Mouse (Mus musculus): ENCODE data around the gene Fam71e2. TPM values are rescaled to one million over a fixed set of nuclear protein-coding genes. Genes with fewer than 3 reads are reported as not detected.

Fam71e2 gene
- polyA plus RNA-seq, 1 experiment from 2014 or later = not detected

Other genes with a start within 250 kb of the Fam71e2 start
- gene Tnni3, start 247.1 kb downstream of the Fam71e2 start, polyA plus RNA-seq (2015; fragmentation: Nextera tagmentation; extraction: Ambion mirVana) = 1.8 TPM in 2 replicates
- 2.2 and 2.4 TPM in 2 replicates for gene Dnaaf3, start 238.8 kb downstream of the Fam71e2 start, polyA plus RNA-seq (2015; fragmentation: Nextera tagmentation; extraction: Ambion mirVana)
- gene Syt5, start 223.8 kb downstream of the Fam71e2 start, polyA plus RNA-seq (2015; fragmentation: Nextera tagmentation; extraction: Ambion mirVana) = 185 and 186 TPM in 2 replicates
- 0.68 and 1.4 TPM in 2 replicates for gene Ptprh, start 167.3 kb downstream of the Fam71e2 start, polyA plus RNA-seq (2015; fragmentation: Nextera tagmentation; extraction: Ambion mirVana)
- 2.1 and 2.4 TPM in 2 replicates for gene Tmem86b, start 139.9 kb downstream of the Fam71e2 start, polyA plus RNA-seq (2015; fragmentation: Nextera tagmentation; extraction: Ambion mirVana)
- gene Ppp6r1, start 112.3 kb downstream of the Fam71e2 start, polyA plus RNA-seq (2015; fragmentation: Nextera tagmentation; extraction: Ambion mirVana) = 5.6 and 6.8 TPM in 2 replicates
- 169 and 181 TPM in 2 replicates for gene Hspbp1, start 86.2 kb downstream of the Fam71e2 start, polyA plus RNA-seq (2015; fragmentation: Nextera tagmentation; extraction: Ambion mirVana)
- gene Brsk1, start 80.7 kb downstream of the Fam71e2 start, polyA plus RNA-seq (2015; fragmentation: Nextera tagmentation; extraction: Ambion mirVana) = 7.5 and 7.8 TPM in 2 replicates
- gene Tmem150b, start 46.1 kb downstream of the Fam71e2 start, polyA plus RNA-seq (2015; fragmentation: Nextera tagmentation; extraction: Ambion mirVana) = 0.25 TPM in 1 of 2 replicates, not detected in the other
- gene Kmt5c, start 31.2 kb downstream of the Fam71e2 start, polyA plus RNA-seq (2015; fragmentation: Nextera tagmentation; extraction: Ambion mirVana) = 58.5 and 61.1 TPM in 2 replicates
- gene Cox6b2, start 18.2 kb downstream of the Fam71e2 start, polyA plus RNA-seq (2015; fragmentation: Nextera tagmentation; extraction: Ambion mirVana) = 19.3 and 21.3 TPM in 2 replicates
- 1.3 TPM in 2 replicates for gene Il11, start 11.6 kb upstream of the Fam71e2 start, polyA plus RNA-seq (2015; fragmentation: Nextera tagmentation; extraction: Ambion mirVana)
- 0.48 and 0.73 TPM in 2 replicates for gene Tmem190, start 11.6 kb upstream of the Fam71e2 start, polyA plus RNA-seq (2015; fragmentation: Nextera tagmentation; extraction: Ambion mirVana)
- 6.2 and 6.5 TPM in 2 replicates for gene Tmem238, start 18.4 kb upstream of the Fam71e2 start, polyA plus RNA-seq (2015; fragmentation: Nextera tagmentation; extraction: Ambion mirVana)
- 201 and 213 TPM in 2 replicates for gene Rpl28, start 21.6 kb upstream of the Fam71e2 start, polyA plus RNA-seq (2015; fragmentation: Nextera tagmentation; extraction: Ambion mirVana)
- gene Ube2s, start 41.3 kb upstream of the Fam71e2 start, polyA plus RNA-seq (2015; fragmentation: Nextera tagmentation; extraction: Ambion mirVana) = 226 and 253 TPM in 2 replicates
- gene Shisa7, start 73.4 kb upstream of the Fam71e2 start, polyA plus RNA-seq (2015; fragmentation: Nextera tagmentation; extraction: Ambion mirVana) = 14.0 and 14.6 TPM in 2 replicates
- gene Isoc2b, start 99.0 kb upstream of the Fam71e2 start, polyA plus RNA-seq (2015; fragmentation: Nextera tagmentation; extraction: Ambion mirVana) = 3.6 and 5.0 TPM in 2 replicates
- gene Isoc2a, start 105.9 kb upstream of the Fam71e2 start, polyA plus RNA-seq (2015; fragmentation: Nextera tagmentation; extraction: Ambion mirVana) = 0.46 and 0.57 TPM in 2 replicates
- gene Gm36210, start 135.2 kb upstream of the Fam71e2 start, polyA plus RNA-seq (2015; fragmentation: Nextera tagmentation; extraction: Ambion mirVana) = 0.32 and 0.38 TPM in 2 replicates
- gene Zfp628, start 143.9 kb upstream of the Fam71e2 start, polyA plus RNA-seq (2015; fragmentation: Nextera tagmentation; extraction: Ambion mirVana) = 3.1 and 3.6 TPM in 2 replicates
- 48.2 and 49.4 TPM in 2 replicates for gene Nat14, start 150.7 kb upstream of the Fam71e2 start, polyA plus RNA-seq (2015; fragmentation: Nextera tagmentation; extraction: Ambion mirVana)
- 0.72 and 0.85 TPM in 2 replicates for gene Ssc5d, start 154.5 kb upstream of the Fam71e2 start, polyA plus RNA-seq (2015; fragmentation: Nextera tagmentation; extraction: Ambion mirVana)
- gene Sbk2, start 193.1 kb upstream of the Fam71e2 start, polyA plus RNA-seq (2015; fragmentation: Nextera tagmentation; extraction: Ambion mirVana) = 0.18 TPM in 1 of 2 replicates, not detected in the other
- 0.60 and 0.93 TPM in 2 replicates for gene Sbk3, start 199.9 kb upstream of the Fam71e2 start, polyA plus RNA-seq (2015; fragmentation: Nextera tagmentation; extraction: Ambion mirVana)
- 56.3 and 69.2 TPM in 2 replicates for gene Zfp579, start 224.9 kb upstream of the Fam71e2 start, polyA plus RNA-seq (2015; fragmentation: Nextera tagmentation; extraction: Ambion mirVana)
- gene Zfp524, start 243.1 kb upstream of the Fam71e2 start, polyA plus RNA-seq (2015; fragmentation: Nextera tagmentation; extraction: Ambion mirVana) = 6.7 and 7.9 TPM in 2 replicates
- gene Fiz1, start 243.4 kb upstream of the Fam71e2 start, polyA plus RNA-seq (2015; fragmentation: Nextera tagmentation; extraction: Ambion mirVana) = 30.7 and 35.5 TPM in 2 replicates
- gene Gm44973, start 244.2 kb upstream of the Fam71e2 start, polyA plus RNA-seq (2015; fragmentation: Nextera tagmentation; extraction: Ambion mirVana) = 0.41 and 1.0 TPM in 2 replicates
- gene Zfp865, start 249.1 kb upstream of the Fam71e2 start, polyA plus RNA-seq (2015; fragmentation: Nextera tagmentation; extraction: Ambion mirVana) = 6.6 and 7.2 TPM in 2 replicates
- 70.0 and 73.1 TPM in 2 replicates for gene Ccdc106, start 249.3 kb upstream of the Fam71e2 start, polyA plus RNA-seq (2015; fragmentation: Nextera tagmentation; extraction: Ambion mirVana)